Mouse (Mus musculus) CH12.LX (cell line): Measurements from ENCODE around the gene Dgkh. TPM values are rescaled to one million over a fixed set of nuclear protein-coding genes. Genes with fewer than 3 reads are reported as not detected.

Experiments used
- DNase-seq: peaks from one replicate; pipeline ENCODE4 v3.0.0-alpha.2; 2013; ENCODE audit errors: extremely low read depth
- H3K27ac ChIP-seq: 2 replicates; pipeline ENCODE4 v1.5.1; 2012; ENCODE audit warnings: low read depth, mild to moderate bottlenecking, control low read depth, moderate library complexity; ENCODE audit not compliant: insufficient read depth
- H3K27me3 ChIP-seq: replicated peaks from 2 replicates; pipeline ENCODE3; 2012; ENCODE audit warnings: inconsistent platforms
- H3K36me3 ChIP-seq, 2 experiments: replicated peaks in 1 of 2; 2 replicates each; pipeline versions ENCODE3 to v1.6.1; 2012; ENCODE audit warnings: inconsistent platforms in 1 of 2, low read length in 1 of 2, mild to moderate bottlenecking in 1 of 2, mixed read lengths in 1 of 2, moderate library complexity in 1 of 2; ENCODE audit not compliant: control insufficient read depth in 1 of 2, insufficient read depth in 1 of 2
- H3K4me1 ChIP-seq, 2 experiments: 2 replicates each; pipeline ENCODE4 v1.6.1; 2012; ENCODE audit warnings: inconsistent platforms in 1 of 2, moderate library complexity in 1 of 2; ENCODE audit not compliant: insufficient read depth in 2 of 2, control insufficient read depth in 1 of 2
- H3K4me2 ChIP-seq: 2 replicates; pipeline ENCODE4 v1.6.1; 2012; ENCODE audit warnings: low read depth, mild to moderate bottlenecking, control low read depth; ENCODE audit not compliant: poor library complexity, insufficient read depth, severe bottlenecking
- H3K4me3 ChIP-seq, 3 experiments: fragments of 150-350 bp in 1 of 3; sonication (generic) in 1 of 3; replicated peaks in 1 of 3; 2 replicates each; pipeline versions ENCODE3 to v1.5.1; 2011 to 2012; ENCODE audit warnings: low read depth in 2 of 3, low read length in 2 of 3, mild to moderate bottlenecking in 2 of 3, moderate library complexity in 2 of 3, control low read depth in 1 of 3, improper control_type of control experiment in 1 of 3, inconsistent platforms in 1 of 3, mixed read lengths in 1 of 3; ENCODE audit not compliant: poor library complexity in 1 of 3
- H3K79me2 ChIP-seq: replicated peaks from 2 replicates; pipeline ENCODE4 v1.6.1; 2012; ENCODE audit warnings: mild to moderate bottlenecking, moderate library complexity; ENCODE audit not compliant: control insufficient read depth, poor library complexity, insufficient read depth, severe bottlenecking; ENCODE audit errors: extremely low read depth
- H3K9ac ChIP-seq: 2 replicates; pipeline ENCODE4 v1.6.1; 2012; ENCODE audit warnings: low read depth, mild to moderate bottlenecking, control low read depth, moderate library complexity; ENCODE audit not compliant: insufficient read depth
- H3K9me3 ChIP-seq: replicated peaks from 2 replicates; pipeline ENCODE3; 2012; ENCODE audit warnings: low read length, inconsistent platforms, mixed read lengths
- CHD1 ChIP-seq: IDR thresholded peaks from 2 replicates; pipeline ENCODE4 v1.6.1; 2012; ENCODE audit warnings: low read depth, low read length, improper control_type of control experiment, inconsistent platforms
- CHD2 ChIP-seq: IDR thresholded peaks from 2 replicates; pipeline ENCODE4 v1.6.1; 2011; ENCODE audit warnings: low read length, improper control_type of control experiment
- CTCF ChIP-seq, 2 experiments: IDR thresholded peaks in 1 of 2; conservative IDR thresholded peaks in 1 of 2; 2 replicates each; pipeline ENCODE4 v1.5.1; 2011 to 2012; ENCODE audit warnings: low read depth in 2 of 2, low read length in 2 of 2, improper control_type of control experiment in 1 of 2, inconsistent platforms in 1 of 2, mild to moderate bottlenecking in 1 of 2, moderate library complexity in 1 of 2
- E2F4 ChIP-seq: IDR thresholded peaks from 2 replicates; pipeline ENCODE4 v1.6.1; 2011; ENCODE audit warnings: low read depth, low read length, improper control_type of control experiment; ENCODE audit not compliant: insufficient replicate concordance
- EP300 ChIP-seq: IDR thresholded peaks from 2 replicates; pipeline ENCODE4 v1.6.1; 2011; ENCODE audit warnings: low read length, improper control_type of control experiment
- ETS1 ChIP-seq: conservative IDR thresholded peaks from 2 replicates; pipeline ENCODE4 v1.6.1; 2012; ENCODE audit warnings: low read depth, mild to moderate bottlenecking, inconsistent platforms, low read length, improper control_type of control experiment, moderate library complexity
- JUN ChIP-seq: IDR thresholded peaks from 2 replicates; pipeline ENCODE4 v1.6.1; 2011; ENCODE audit warnings: low read depth, mild to moderate bottlenecking, low read length, improper control_type of control experiment, moderate library complexity; ENCODE audit not compliant: insufficient read depth
- MAFK ChIP-seq: IDR thresholded peaks from 2 replicates; pipeline ENCODE4 v1.6.1; 2011; ENCODE audit warnings: low read length, improper control_type of control experiment; ENCODE audit not compliant: insufficient replicate concordance
- MAX ChIP-seq: IDR thresholded peaks from 2 replicates; pipeline ENCODE4 v1.6.1; 2011; ENCODE audit warnings: low read length, improper control_type of control experiment
- MAZ ChIP-seq: IDR thresholded peaks from 2 replicates; pipeline ENCODE4 v1.6.1; 2012; ENCODE audit warnings: low read depth, mild to moderate bottlenecking, inconsistent platforms, low read length, improper control_type of control experiment, moderate library complexity
- MXI1 ChIP-seq: IDR thresholded peaks from 2 replicates; pipeline ENCODE4 v1.6.1; 2011; ENCODE audit warnings: mild to moderate bottlenecking, low read depth, low read length, improper control_type of control experiment
- NELFE ChIP-seq: IDR thresholded peaks from 2 replicates; pipeline ENCODE4 v1.6.1; 2011; ENCODE audit warnings: low read depth, low read length, improper control_type of control experiment
- NRF1 ChIP-seq: IDR thresholded peaks from 2 replicates; pipeline ENCODE4 v1.6.1; 2014; ENCODE audit warnings: low read depth, mild to moderate bottlenecking, inconsistent platforms, low read length, improper control_type of control experiment, moderate library complexity
- PAX5 ChIP-seq: IDR thresholded peaks from 2 replicates; pipeline ENCODE4 v1.6.1; 2012; ENCODE audit warnings: low read length, inconsistent platforms, mixed read lengths
- RCOR1 ChIP-seq: conservative IDR thresholded peaks from 2 replicates; pipeline ENCODE4 v1.6.1; 2012; ENCODE audit warnings: low read depth, mild to moderate bottlenecking, inconsistent platforms, low read length, improper control_type of control experiment
- SMC3 ChIP-seq: IDR thresholded peaks from 2 replicates; pipeline ENCODE4 v1.6.1; 2011; ENCODE audit warnings: low read depth, low read length, improper control_type of control experiment
- TBP ChIP-seq: conservative IDR thresholded peaks from 2 replicates; pipeline ENCODE4 v1.6.1; 2011; ENCODE audit warnings: low read depth, low read length, improper control_type of control experiment
- TCF12 ChIP-seq: IDR thresholded peaks from 2 replicates; pipeline ENCODE4 v1.6.1; 2014; ENCODE audit warnings: low read depth, mild to moderate bottlenecking, inconsistent platforms, low read length, improper control_type of control experiment
- UBTF ChIP-seq: IDR thresholded peaks from 2 replicates; pipeline ENCODE4 v1.6.1; 2012; ENCODE audit warnings: low read depth, mild to moderate bottlenecking, inconsistent platforms, low read length, improper control_type of control experiment, moderate library complexity
- ZC3H11A ChIP-seq: IDR thresholded peaks from 2 replicates; pipeline ENCODE4 v1.6.1; 2012; ENCODE audit warnings: low read depth, mild to moderate bottlenecking, inconsistent platforms, low read length, improper control_type of control experiment
- ZKSCAN1 ChIP-seq: IDR thresholded peaks from 2 replicates; pipeline ENCODE4 v1.6.1; 2012; ENCODE audit warnings: low read depth, inconsistent platforms, low read length, improper control_type of control experiment, borderline replicate concordance
- ZMIZ1 ChIP-seq: IDR thresholded peaks from 2 replicates; pipeline ENCODE4 v1.6.1; 2012; ENCODE audit warnings: low read depth, mild to moderate bottlenecking, inconsistent platforms, low read length, improper control_type of control experiment
- dilution Hi-C: fragments of 300-500 bp; cut with MboI; formaldehyde crosslinking; loops from 2 replicates; pipeline ENCODE4 v1.14.3; 2020; ENCODE audit warnings: low sequenced_read_pairs; ENCODE audit not compliant: extremely low pct_unique_long_range_greater_than_20kb, extremely low pct_ligation_motif_present
- in situ Hi-C: fragments of 300-500 bp; cut with MboI; formaldehyde crosslinking; loops from 3 replicates; pipeline ENCODE4 v1.14.3; 2019; ENCODE audit warnings: low sequenced_read_pairs, low pct_ligation_motif_present, low pct_unique_long_range_greater_than_20kb, mixed read lengths
- polyA plus RNA-seq: library from polyadenylated mRNA; unstranded; fragments of >175 nt; gene quantifications from 2 replicates; pipeline ENCODE4 v1.2.1, GENCODE M21; 2012; ENCODE audit warnings: low read depth; ENCODE audit not compliant: insufficient read length
- total RNA-seq, 2 experiments: library from RNA; depleted of rRNA; stranded (reverse); fragments of 300-350 nt in 1 of 2; fragments of >200 nt in 1 of 2; gene quantifications; 2 replicates each; pipeline ENCODE4 v1.2.3; 2012 to 2014

Dgkh gene
- total and polyA plus RNA-seq, 3 experiments: 0.83 to 3.3 (median 2.4) TPM

- peaks cover 0 to 13% of the 10 kb centered on the region in 2 experiments; a peak in 2 of 4 replicates for H3K4me1 ChIP-seq
- peaks cover 2% of the 10 kb centered on the region for H3K9me3 ChIP-seq
- H3K9ac ChIP-seq: peak overlapping the region; percentile 38; the same call in 1 of the 2 replicates
- 0 out of 2 replicates have a peak overlapping the region, but pooled peaks have one; percentile 25 for H3K4me2 ChIP-seq
- H3K79me2 ChIP-seq: peaks cover 2% of the 10 kb centered on the region; the same call in 1 of the 2 replicates
- no peak overlapping the region for H3K27ac ChIP-seq
- DNase-seq: no peak
- no peak for TF ChIP-seq ETS1
- no peak for TF ChIP-seq CTCF (conservative IDR thresholded peaks at IDR 0.05 in 1 of 2, IDR thresholded peaks at IDR 0.05 in 1 of 2; ENCODE audit: low read depth in 2 of 2, low read length in 2 of 2)
- TF ChIP-seq CHD2: no peak
- no peak for TF ChIP-seq EP300
- TF ChIP-seq MAFK: no peak
- TF ChIP-seq CHD1: no peak
- TF ChIP-seq PAX5: no peak
- no peak for TF ChIP-seq E2F4
- no peak for TF ChIP-seq ZMIZ1
- TF ChIP-seq, all 38 proteins: peak for 0
- H3K4me3 ChIP-seq: no peak overlapping the region
- H3K36me3 ChIP-seq: peaks cover 0 to 5% of the 10 kb centered on the region in 2 experiments
- H3K27me3 ChIP-seq: no peaks in the 10 kb centered on the region
- in situ Hi-C loops (no loop called here), dilution Hi-C loops (no loop called here)
Measured at GRCm38 (mm10) chr14:78535366-78535765, 197.2 kb downstream of the Dgkh start.

- Histone ChIP-seq H3K79me2 (peaks cover 2% of the 10 kb centered on the region; the same call in 1 of the 2 replicates), H3K27ac (no peak overlapping the region), H3K27me3 (no peaks in the 10 kb centered on the region), H3K9me3 (peaks cover 2% of the 10 kb centered on the region), H3K4me2 (no peak overlapping the region), H3K9ac (no peak overlapping the region), H3K36me3 (peaks cover 0 to 5% of the 10 kb centered on the region in 2 experiments), H3K4me1 (peaks cover 0 to 17% of the 10 kb centered on the region in 2 experiments; a peak in 2 of 4 replicates), H3K4me3 (no peak overlapping the region)
- DNase-seq: no peak
- no peak for TF ChIP-seq CHD1
- TF ChIP-seq TCF12: no peak
- TF ChIP-seq CTCF (conservative IDR thresholded peaks at IDR 0.05 in 1 of 2, IDR thresholded peaks at IDR 0.05 in 1 of 2; ENCODE audit: low read depth in 2 of 2, low read length in 2 of 2): no peak
- TF ChIP-seq RCOR1: no peak
- no peak for TF ChIP-seq E2F4
- TF ChIP-seq ZC3H11A: no peak
- dilution Hi-C loops (no loop called here), in situ Hi-C loops (no loop called here)
Measured at GRCm38 (mm10) chr14:78534651-78535050, 197.9 kb downstream of the Dgkh start.

- no peak overlapping the region for H3K9ac ChIP-seq
- H3K9me3 ChIP-seq: peaks cover 2% of the 10 kb centered on the region
- H3K36me3 ChIP-seq: peaks cover 0 to 5% of the 10 kb centered on the region in 2 experiments
- no peak for TF ChIP-seq UBTF
- TF ChIP-seq MAX: no peak
- no peak for TF ChIP-seq TBP
- TF ChIP-seq NRF1: no peak
- no peak for TF ChIP-seq ZKSCAN1
- no peak for TF ChIP-seq PAX5
- no peak for TF ChIP-seq CTCF (conservative IDR thresholded peaks at IDR 0.05 in 1 of 2, IDR thresholded peaks at IDR 0.05 in 1 of 2; ENCODE audit: low read depth in 2 of 2, low read length in 2 of 2)
- no peak for TF ChIP-seq JUN
- no peak for TF ChIP-seq ZC3H11A
- TF ChIP-seq TCF12: no peak
- TF ChIP-seq CHD2: no peak
- no peak for TF ChIP-seq NELFE
- TF ChIP-seq MAZ: no peak
- TF ChIP-seq MXI1: no peak
- no peak for TF ChIP-seq CHD1
- TF ChIP-seq SMC3: no peak
- H3K4me2 ChIP-seq: no peak overlapping the region
- H3K27ac ChIP-seq: no peak overlapping the region
- peaks cover 2% of the 10 kb centered on the region; the same call in 1 of the 2 replicates for H3K79me2 ChIP-seq
- in situ Hi-C loops (no loop called here), dilution Hi-C loops (no loop called here)
- H3K27me3 ChIP-seq: no peaks in the 10 kb centered on the region
- no peak overlapping the region for H3K4me3 ChIP-seq
- no peak for DNase-seq
- H3K4me1 ChIP-seq: peaks cover 0 to 18% of the 10 kb centered on the region in 2 experiments; a peak in 2 of 4 replicates
Measured at GRCm38 (mm10) chr14:78533701-78534100, 198.9 kb downstream of the Dgkh start.
